9 mouse cellular contexts compared by ENCODE assay signal in genomic region chrX:98953941-98954340, GRCm38 (mm10). TPM values are rescaled to one million over a fixed set of nuclear protein-coding genes. Genes with fewer than 3 reads are reported as not detected.
DNase-seq lines count a peak whose midpoint lies in the region; ATAC-seq and TF ChIP-seq lines count a peak whose summit lies in the region.
"Had no signal": no experiment of that assay in that cellular context is flagged by ENCODE, and none has a peak within 500 bp of the region (broad histone marks: within the 10 kb centered on the region; RNA-seq: fewer than 3 reads in every experiment).

No protein-coding gene starts in this region.

- H3K27ac ChIP-seq in cortical plate, adult 2 months (ENCODE audit: insufficient read depth, low read length), result no peak overlapping the region
- H3K27ac ChIP-seq: lung, embryonic 15.5 days had no signal

- peak; percentile 37; the same call in 1 of the 2 replicates for TF ChIP-seq CTCF in cortical plate, adult 2 months (IDR thresholded peaks at IDR 0.05; ENCODE audit: extremely low read depth, insufficient read depth, low read length)

- no peak overlapping the region for H3K4me3 ChIP-seq in cortical plate, adult 2 months (ENCODE audit: insufficient read depth, low read length)
- H3K4me3 ChIP-seq: lung, embryonic 15.5 days had no signal

- peak; percentile 10 for DNase-seq in gastrocnemius, postnatal 10 days
- DNase-seq in gastrocnemius, adult 8-10 months (ENCODE audit: low spot score in 2 of 2), result no peak
- peak; percentile 21 for DNase-seq in right cerebral cortex, postnatal 4 days
- DNase-seq in right cerebral cortex, postnatal 36 days (ENCODE audit: low spot score in 2 of 2), result no peak
- DNase-seq in frontal cortex, postnatal 25 days (ENCODE audit: low spot score in 2 of 2), result no peak
- DNase-seq in left cerebral cortex, adult 8-10 months (ENCODE audit: low spot score in 2 of 2), result no peak

- TF ChIP-seq POLR2A in cortical plate, adult 2 months (IDR thresholded peaks at IDR 0.05; ENCODE audit: extremely low read depth, insufficient read depth, low read length), result no peak

- no peaks in the 10 kb centered on the region for H3K4me1 ChIP-seq in cortical plate, adult 2 months (ENCODE audit: control insufficient read depth, insufficient read depth, low read length)
- H3K4me1 ChIP-seq: lung, embryonic 15.5 days had no signal

- peak; percentile 52; the same call in 1 of the 2 replicates for ATAC-seq in megakaryocyte, adult 5-6 weeks (ENCODE audit: poor library complexity, severe bottlenecking)

RNA-seq across cellular contexts. Expression of gene Yipf6, which starts 17.8 kb away (rescaled TPM):
- total RNA-seq in gastrocnemius, postnatal 10 days (2021), result 10 to 100 TPM; 15.0 to 18.4 TPM
- 10 to 100 TPM in 2 of 4 experiments, 1 to 10 TPM in 2; 8.3 to 10.7 (median 9.7) TPM for total RNA-seq in gastrocnemius, adult 8-10 months (2022)
- polyA plus RNA-seq in cortical plate, adult 2 months (2012; rRNA removed), result 19.8 and 20.7 TPM in 2 replicates
- total RNA-seq in megakaryocyte, adult 5-6 weeks (2015), result 15.9 and 17.1 TPM in 2 replicates
- 19.0 and 22.8 TPM in 2 replicates for total RNA-seq in megakaryocyte, adult 5-6 weeks (2017)
- 10 to 100 TPM; 33.1 to 37.4 (median 34.9) TPM for total RNA-seq in left cerebral cortex, adult 8-10 months (2022)

RNA-seq across cellular contexts. Expression of gene Stard8, which starts 49.1 kb away (rescaled TPM):
- 10 to 100 TPM; 38.0 to 42.7 TPM for total RNA-seq in gastrocnemius, postnatal 10 days (2021)
- 10 to 100 TPM in 2 of 4 experiments, 1 to 10 TPM in 2; 8.8 to 10.8 (median 10.3) TPM for total RNA-seq in gastrocnemius, adult 8-10 months (2022)
- 31.9 and 36.8 TPM in 2 replicates for polyA plus RNA-seq in cortical plate, adult 2 months (2012; rRNA removed)
- total RNA-seq in megakaryocyte, adult 5-6 weeks (2015), result 11.5 and 12.4 TPM in 2 replicates
- 24.3 and 25.8 TPM in 2 replicates for total RNA-seq in megakaryocyte, adult 5-6 weeks (2017)
- total RNA-seq in left cerebral cortex, adult 8-10 months (2022), result 10 to 100 TPM; 23.7 to 28.2 (median 25.4) TPM

Comparison
In these comparisons a context has a peak if more than half of its experiments do, and no peak if none do; other contexts are left out.
1. DNase-seq: peak in gastrocnemius, postnatal 10 days (single experiment) and right cerebral cortex, postnatal 4 days (single experiment); none in gastrocnemius, adult 8-10 months (0 of 2), right cerebral cortex, postnatal 36 days (0 of 2), frontal cortex, postnatal 25 days (0 of 2) and left cerebral cortex, adult 8-10 months (0 of 2).